Mouse (Mus musculus) left cerebral cortex, adult 2 months (tissue): ENCODE data around the gene Slc4a11. TPM values are rescaled to one million over a fixed set of nuclear protein-coding genes. Genes with fewer than 3 reads are reported as not detected.

Source experiments
- DNase-seq, 2 experiments: peaks; one replicate each; pipeline ENCODE4 v3.0.0; 2021 to 2022; ENCODE audit warnings: low spot score in 2 of 2, mixed read lengths in 1 of 2; ENCODE audit errors: extremely low spot score in 1 of 2
- H3K27ac ChIP-seq: fragments of 200-600 bp; 2 replicates; pipeline ENCODE4 v1.8.1; 2022
- H3K4me3 ChIP-seq: fragments of 200-600 bp; 2 replicates; pipeline ENCODE4 v1.8.1; 2022
- CTCF ChIP-seq: fragments of 200-600 bp; IDR thresholded peaks from 2 replicates; pipeline ENCODE4 v1.8.1; 2022; ENCODE audit warnings: antibody characterized with exemption, mild to moderate bottlenecking, moderate library complexity
- intact Hi-C: fragments of 180-260 bp; cut with DNase I; formaldehyde crosslinking; loops from one replicate; pipeline ENCODE4 v1.15.1; 2025
- long read RNA-seq, 2 experiments: library from polyadenylated mRNA; stranded (forward); transcript quantifications; one replicate each; pipeline ENCODE4 v2.0.0; 2021; ENCODE audit warnings: borderline mapping rate in 2 of 2
- total RNA-seq, 2 experiments: library from RNA; stranded (reverse); gene quantifications; 2 replicates each; pipeline ENCODE4 v1.2.3; 2021

Gene Slc4a11
- 1 to 10 TPM; 2.3 to 2.5 TPM for total RNA-seq
- long read RNA-seq, experiment 1, partial matches to known transcripts = 0 of 4 reads
- long read RNA-seq, experiment 1, other reads (novel, unspliced or antisense) = 3 of 4 reads
- long read RNA-seq, experiment 2, partial matches to known transcripts = 0 of 5 reads
- long read RNA-seq, experiment 2, other reads (novel, unspliced or antisense) = 5 of 5 reads

DNA sequence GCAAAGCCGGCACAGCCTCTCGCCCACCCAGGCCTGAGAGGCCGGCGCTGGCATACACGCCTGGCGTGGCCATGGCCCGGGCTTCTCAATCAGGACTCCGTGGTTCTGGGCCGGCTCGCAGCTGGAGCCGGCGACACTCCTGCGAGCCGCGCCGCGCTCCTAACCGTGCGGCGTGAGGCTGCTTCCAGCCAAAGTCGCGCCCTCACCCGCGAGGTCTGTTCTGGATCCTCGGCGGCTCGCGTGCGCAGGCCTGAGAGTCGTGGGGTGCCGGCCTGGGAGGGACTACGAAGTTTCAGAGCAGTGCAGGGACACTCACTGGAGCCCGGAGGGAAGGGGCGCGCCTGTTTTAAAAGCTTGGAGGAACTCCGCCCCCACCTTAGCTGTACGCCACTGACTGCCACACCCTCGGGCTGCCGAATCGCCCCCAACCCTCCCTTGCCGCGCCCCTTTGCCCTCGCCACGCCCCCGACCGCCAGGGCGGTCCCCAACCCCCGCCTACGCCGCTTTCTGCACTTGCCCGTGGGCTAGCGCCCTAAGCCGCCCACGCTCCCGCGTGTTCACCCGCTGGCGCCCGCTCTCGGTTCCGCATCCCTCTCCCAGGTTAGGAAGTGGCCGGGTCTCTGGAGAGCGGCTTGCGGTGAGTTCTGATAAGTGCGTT is at the start of gene Slc4a11:
TSS of gene Slc4a11 (minus strand) at position 367 of the 658 bp plus-strand sequence.
- Histone ChIP-seq H3K4me3 (peak within 1 kb of the TSS; percentile 48), H3K27ac (no peak within 1 kb of the TSS)
- DNase-seq = peak; percentile 25 to 45
- no peak for TF ChIP-seq CTCF
- intact Hi-C loops = no loop called here

GRCm38 (mm10) chr2:130743576-130743975 is 46.3 kb upstream of the Slc4a11 start:
- TF ChIP-seq CTCF = no peak; the same call in none of the 2 replicates
- Histone ChIP-seq H3K27ac (no peak overlapping the region), H3K4me3 (no peak overlapping the region)
- intact Hi-C loops = no loop called here
- no peak for DNase-seq

DNA sequence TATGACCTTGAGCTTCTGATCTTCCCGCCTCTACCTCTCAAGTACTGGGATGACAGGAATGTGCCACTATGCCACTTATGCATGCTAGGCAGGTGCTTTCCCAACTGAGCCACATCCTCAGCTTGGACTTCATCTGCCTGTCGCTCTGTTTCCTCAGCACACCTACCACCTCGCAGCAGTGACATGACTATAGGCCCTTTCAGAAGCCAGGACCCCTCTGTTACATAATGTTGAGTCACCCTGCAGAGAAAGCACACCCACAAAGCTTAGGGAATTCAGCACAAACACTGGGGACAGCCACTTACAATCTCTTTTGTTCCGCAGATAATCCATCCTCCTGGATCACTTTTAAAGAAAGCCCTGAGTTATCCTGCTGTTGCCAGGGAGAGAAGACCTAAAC is 42.8 kb upstream of the Slc4a11 start:
- no peak for TF ChIP-seq CTCF
- H3K4me3 ChIP-seq = no peak overlapping the region
- H3K27ac ChIP-seq = peak overlapping the region; percentile 70
- intact Hi-C loops = no loop called here
- peak in 1 of 2 experiments; percentile 33 for DNase-seq

GRCm38 (mm10) chr2:130738019-130738418 is 40.7 kb upstream of the Slc4a11 start:
- peak overlapping the region; percentile 58 for H3K27ac ChIP-seq
- no peak overlapping the region for H3K4me3 ChIP-seq
- DNase-seq = peak; percentile 43 to 51
- intact Hi-C loops = loop anchor here (1.0 kb wide), 1 partner anchor 81 kb away; no protein-coding TSS in a partner anchor
- TF ChIP-seq CTCF = no peak

- no peak for DNase-seq
- intact Hi-C loops = no loop called here
- H3K27ac ChIP-seq = peak overlapping the region; percentile 74
- no peak for TF ChIP-seq CTCF
- no peak overlapping the region for H3K4me3 ChIP-seq
These were observed 38.0 kb upstream of the Slc4a11 start for GRCm38 (mm10) chr2:130735281-130735680.

- no peak overlapping the region for H3K4me3 ChIP-seq
- no peak for TF ChIP-seq CTCF
- intact Hi-C loops = no loop called here
- no peak for DNase-seq
- H3K27ac ChIP-seq = no peak overlapping the region
These were observed 36.1 kb upstream of the Slc4a11 start for GRCm38 (mm10) chr2:130733444-130733843.

DNA sequence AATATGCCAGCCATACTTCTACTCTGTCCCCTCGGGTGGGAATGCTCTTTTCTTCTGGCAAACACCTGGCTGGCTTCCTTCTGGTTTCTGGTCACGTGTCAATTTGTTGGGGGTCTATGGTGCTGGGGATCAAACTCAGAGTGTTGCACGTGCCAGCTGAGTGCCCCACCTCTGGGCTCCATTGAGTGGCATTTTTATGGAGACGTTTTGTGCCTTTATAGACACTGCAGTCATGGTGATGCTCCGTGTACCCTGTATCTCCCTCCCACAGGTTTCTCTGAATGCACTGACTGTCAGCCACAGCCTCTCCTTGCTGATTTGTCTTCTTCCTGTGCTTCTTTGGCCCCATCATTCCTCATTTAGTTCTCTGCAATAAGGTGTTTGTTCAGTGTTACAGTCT is 34.5 kb upstream of the Slc4a11 start:
- no peak overlapping the region for H3K4me3 ChIP-seq
- H3K27ac ChIP-seq = no peak overlapping the region
- TF ChIP-seq CTCF = no peak
- intact Hi-C loops = no loop called here
- no peak for DNase-seq

- intact Hi-C loops = no loop called here
- no peak for DNase-seq
- TF ChIP-seq CTCF = no peak
- no peak overlapping the region for H3K4me3 ChIP-seq
- H3K27ac ChIP-seq = no peak overlapping the region
These were observed 33.4 kb upstream of the Slc4a11 start for GRCm38 (mm10) chr2:130730746-130731145.

GRCm38 (mm10) chr2:130728906-130729585 is 31.7 kb upstream of the Slc4a11 start:
- no peak for TF ChIP-seq CTCF
- Histone ChIP-seq H3K27ac (peak overlapping the region; percentile 28; the same call in 1 of the 2 replicates), H3K4me3 (no peak overlapping the region)
- intact Hi-C loops = no loop called here
- no peak for DNase-seq

GRCm38 (mm10) chr2:130727752-130728151 is 30.4 kb upstream of the Slc4a11 start:
- no peak for DNase-seq
- intact Hi-C loops = no loop called here
- H3K4me3 ChIP-seq = no peak overlapping the region

DNA sequence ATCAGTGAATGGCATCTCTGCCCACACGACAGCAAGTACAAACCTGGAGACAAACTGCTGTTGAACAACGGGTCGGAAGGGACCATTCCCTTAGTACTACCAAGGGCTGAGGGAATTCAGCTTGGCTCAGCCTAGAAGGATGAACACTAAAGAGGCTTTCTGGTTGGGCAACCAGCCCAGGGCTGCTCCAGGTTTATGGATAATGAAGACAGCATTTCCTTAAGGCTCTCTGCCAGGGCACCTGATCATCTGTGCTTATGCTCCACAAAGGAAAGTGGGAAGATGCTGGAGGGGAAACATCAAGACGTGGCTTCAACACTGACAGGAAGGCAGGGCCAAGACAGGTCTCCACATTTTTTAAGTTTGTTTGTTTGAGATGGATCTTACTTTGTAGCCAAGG is 27.1 kb upstream of the Slc4a11 start:
- no peak for TF ChIP-seq CTCF
- no peak overlapping the region for H3K27ac ChIP-seq
- no peak for DNase-seq
- intact Hi-C loops = no loop called here
- no peak overlapping the region for H3K4me3 ChIP-seq

More at GRCm38 (mm10) chr2:130727752-130728151, 30.4 kb upstream of the Slc4a11 start:
- H3K27ac ChIP-seq = no peak overlapping the region
- TF ChIP-seq CTCF = no peak

DNA sequence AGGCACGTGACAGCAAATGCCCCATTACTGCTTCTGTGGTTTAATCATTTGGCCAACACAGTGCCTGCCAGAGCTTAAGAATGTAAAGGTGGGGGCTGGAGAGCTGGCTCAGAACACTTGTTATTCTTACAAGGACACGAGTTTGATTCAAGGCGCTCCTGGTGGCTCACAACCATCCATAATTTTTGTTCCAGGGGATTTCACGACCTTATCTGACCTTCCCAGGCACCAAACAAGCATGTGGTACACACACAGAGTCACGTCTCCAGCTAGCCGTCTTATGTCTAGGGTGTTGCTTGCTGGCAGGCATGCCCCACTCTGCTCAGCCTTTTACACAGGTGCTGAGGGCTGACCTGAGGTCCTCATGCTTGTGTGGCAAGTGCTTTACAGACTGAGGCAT is 20.6 kb upstream of the Slc4a11 start:
- no peak for TF ChIP-seq CTCF
- intact Hi-C loops = no loop called here
- Histone ChIP-seq H3K4me3 (no peak overlapping the region), H3K27ac (no peak overlapping the region)
- DNase-seq = no peak

GRCm38 (mm10) chr2:130707057-130707456 is 9.7 kb upstream of the Slc4a11 start:
- Histone ChIP-seq H3K27ac (no peak overlapping the region), H3K4me3 (no peak overlapping the region)
- intact Hi-C loops = no loop called here
- no peak for DNase-seq
- TF ChIP-seq CTCF = no peak
